8 mouse cellular contexts compared by ENCODE assay signal in genomic region chr4:32241351-32241980, GRCm38 (mm10). TPM values are rescaled to one million over a fixed set of nuclear protein-coding genes. Genes with fewer than 3 reads are reported as not detected.
DNase-seq lines count a peak whose midpoint lies in the region; ATAC-seq lines count a peak whose summit lies in the region.

No protein-coding gene starts in this region.

- DNase-seq in heart, embryonic 10.5 days (ENCODE audit: low spot score) = no peak
- peak; percentile 77 to 87 for DNase-seq in cerebellum, postnatal 10 days
- DNase-seq in hindbrain, embryonic 11.5 days (ENCODE audit: low spot score) = peak; percentile 34
- DNase-seq in left cerebral cortex, adult 8-10 months (ENCODE audit: low spot score in 2 of 2) = no peak
- no peak for DNase-seq in left cerebral cortex, postnatal 14 days (ENCODE audit: low spot score in 2 of 2)

- H3K27me3 ChIP-seq in heart, embryonic 14.5 days (ENCODE audit: control insufficient read depth, insufficient read depth, low read length) = no peaks in the 10 kb centered on the region
- H3K27me3 ChIP-seq in heart, embryonic 10.5 days (ENCODE audit: insufficient read depth, poor library complexity, severe bottlenecking) = no peaks in the 10 kb centered on the region
- no peaks in the 10 kb centered on the region for H3K27me3 ChIP-seq in hindbrain, embryonic 11.5 days (ENCODE audit: control insufficient read depth, insufficient read depth, low read length)
- no peaks in the 10 kb centered on the region for H3K27me3 ChIP-seq in midbrain, embryonic 15.5 days (replicated peaks)

- H3K4me1 ChIP-seq in heart, embryonic 14.5 days (ENCODE audit: control insufficient read depth in 2 of 2, insufficient read depth in 2 of 2, low read length in 2 of 2) = peaks cover 26 to 43% of the 10 kb centered on the region in 2 experiments
- H3K4me1 ChIP-seq in heart, embryonic 10.5 days = peaks cover 74% of the 10 kb centered on the region
- H3K4me1 ChIP-seq in hindbrain, embryonic 11.5 days (replicated peaks; ENCODE audit: control insufficient read depth, insufficient read depth, low read length) = peaks cover 25% of the 10 kb centered on the region
- H3K4me1 ChIP-seq in midbrain, embryonic 15.5 days = peaks cover 57% of the 10 kb centered on the region

- ATAC-seq in heart, embryonic 14.5 days (ENCODE audit: insufficient number of reproducible peaks, insufficient read depth, low FRiP score, low read depth) = no peak
- no peak for ATAC-seq in hindbrain, embryonic 11.5 days (ENCODE audit: low FRiP score)
- no peak for ATAC-seq in midbrain, embryonic 15.5 days (replicated peaks)
- ATAC-seq in monocyte, adult 5-6 weeks (replicated peaks; ENCODE audit: insufficient number of reproducible peaks, low FRiP score, low TSS enrichment, poor library complexity, severe bottlenecking) = no peak

- no peaks in the 10 kb centered on the region for H3K9me3 ChIP-seq in heart, embryonic 14.5 days (ENCODE audit: control insufficient read depth, low read length)
- H3K9me3 ChIP-seq in heart, embryonic 10.5 days = no peaks in the 10 kb centered on the region
- H3K9me3 ChIP-seq in hindbrain, embryonic 11.5 days (ENCODE audit: control insufficient read depth, low read length) = no peaks in the 10 kb centered on the region
- H3K9me3 ChIP-seq in midbrain, embryonic 15.5 days = no peaks in the 10 kb centered on the region

- H3K4me3 ChIP-seq in heart, embryonic 14.5 days (ENCODE audit: control insufficient read depth in 1 of 2, insufficient read depth in 1 of 2, low read depth in 1 of 2, low read length in 2 of 2) = no peak overlapping the region
- H3K4me3 ChIP-seq in heart, embryonic 10.5 days = no peak overlapping the region
- 0 out of 2 replicates have a peak overlapping the region, but pooled peaks have one; percentile 6 for H3K4me3 ChIP-seq in hindbrain, embryonic 11.5 days (ENCODE audit: low read depth, low read length)
- peak overlapping the region; percentile 98 for H3K4me3 ChIP-seq in midbrain, embryonic 15.5 days

- 65% methylated on average over 6 of the region's 6 CpGs for WGBS in heart, embryonic 14.5 days
- 47% methylated on average over 6 of the region's 6 CpGs for whole genome bisulfite sequencing in heart, embryonic 10.5 days
- WGBS in hindbrain, embryonic 11.5 days = 31% methylated on average over 6 of the region's 6 CpGs
- 18% methylated on average over 6 of the region's 6 CpGs for WGBS in midbrain, embryonic 15.5 days

- no peak overlapping the region for H3K4me2 ChIP-seq in heart, embryonic 14.5 days (ENCODE audit: low read length)
- H3K4me2 ChIP-seq in hindbrain, embryonic 11.5 days (replicated peaks; ENCODE audit: low read depth, low read length) = peak overlapping the region; percentile 19; the same call in 1 of the 2 replicates
- peak overlapping the region; percentile 87 for H3K4me2 ChIP-seq in midbrain, embryonic 15.5 days

- H3K27ac ChIP-seq in heart, embryonic 14.5 days (replicated peaks in 1 of 2; ENCODE audit: control insufficient read depth in 1 of 2, insufficient read depth in 1 of 2, low read depth in 2 of 2, low read length in 2 of 2) = no peak overlapping the region
- H3K27ac ChIP-seq in heart, embryonic 10.5 days = no peak overlapping the region
- H3K27ac ChIP-seq in hindbrain, embryonic 11.5 days (ENCODE audit: low read depth, low read length) = 0 out of 2 replicates have a peak overlapping the region, but pooled peaks have one; percentile 4
- peak overlapping the region; percentile 21; the same call in 1 of the 2 replicates for H3K27ac ChIP-seq in midbrain, embryonic 15.5 days

- intact Hi-C loops in left cerebral cortex, postnatal 14 days (cut with DNase I) = loop anchor here (10.0 kb wide), 1 partner anchor 187 kb away; no protein-coding TSS in a partner anchor

- no peaks in the 10 kb centered on the region for H3K36me3 ChIP-seq in heart, embryonic 14.5 days (ENCODE audit: control insufficient read depth, insufficient read depth, low read length)
- H3K36me3 ChIP-seq in heart, embryonic 10.5 days = no peaks in the 10 kb centered on the region
- H3K36me3 ChIP-seq in hindbrain, embryonic 11.5 days (ENCODE audit: control insufficient read depth, insufficient read depth, low read length) = no peaks in the 10 kb centered on the region
- no peaks in the 10 kb centered on the region for H3K36me3 ChIP-seq in midbrain, embryonic 15.5 days (replicated peaks)

- H3K9ac ChIP-seq in heart, embryonic 14.5 days (ENCODE audit: low read length) = 0 out of 2 replicates have a peak overlapping the region, but pooled peaks have one; percentile 21
- H3K9ac ChIP-seq in hindbrain, embryonic 11.5 days (ENCODE audit: low read depth, low read length) = peak overlapping the region; percentile 19; the same call in 1 of the 2 replicates
- H3K9ac ChIP-seq in midbrain, embryonic 15.5 days = peak overlapping the region; percentile 24; the same call in 1 of the 2 replicates

RNA-seq across cellular contexts. Expression of gene Bach2, which starts 2.9 kb away (rescaled TPM):
- 7.3 and 8.2 TPM in 2 replicates for polyA plus RNA-seq in heart, embryonic 14.5 days (2014; fragmentation: Nextera tagmentation; extraction: Ambion mirVana)
- 7.7 and 8.8 TPM in 2 replicates for polyA plus RNA-seq in heart, embryonic 10.5 days (2016; fragmentation: Nextera tagmentation; extraction: Ambion mirVana)
- 23.8 and 23.9 TPM in 2 replicates for polyA plus RNA-seq in hindbrain, embryonic 11.5 days (2014; fragmentation: Nextera tagmentation; extraction: Ambion mirVana)
- 22.3 and 25.3 TPM in 2 replicates for polyA plus RNA-seq in midbrain, embryonic 15.5 days (2015; fragmentation: Nextera tagmentation; extraction: Ambion mirVana)
- 10 to 100 TPM in 3 of 4 experiments, 1 to 10 TPM in 1; 9.6 to 22.4 (median 15.1) TPM for total RNA-seq in left cerebral cortex, adult 8-10 months (2022)
- total RNA-seq in monocyte, adult 5-6 weeks (2017) = 3.0 to 31.8 TPM (median 7.1 TPM) in 3 replicates
- total RNA-seq in left cerebral cortex, postnatal 14 days (2021) = 10 to 100 TPM; 22.4 to 24.8 TPM

Comparison
In these comparisons a context has a peak if more than half of its experiments do, and no peak if none do; other contexts are left out.
1. H3K27ac ChIP-seq: peak in hindbrain, embryonic 11.5 days (single experiment) and midbrain, embryonic 15.5 days (single experiment); none in heart, embryonic 14.5 days (0 of 2) and heart, embryonic 10.5 days (single experiment).
2. H3K4me3 ChIP-seq: peak in hindbrain, embryonic 11.5 days (single experiment) and midbrain, embryonic 15.5 days (single experiment); none in heart, embryonic 14.5 days (0 of 2) and heart, embryonic 10.5 days (single experiment).
3. DNase-seq: peak in cerebellum, postnatal 10 days (2 of 2) and hindbrain, embryonic 11.5 days (single experiment); none in heart, embryonic 10.5 days (single experiment), left cerebral cortex, adult 8-10 months (0 of 2) and left cerebral cortex, postnatal 14 days (0 of 2).
4. Peak in every context shown above with its lines, with median percentiles within 50 percentile points of each other: H3K9ac ChIP-seq.